Mouse (Mus musculus) embryonic fibroblast, embryonic 13.5 days (primary cell): Measurements from ENCODE around the gene Cd200r3. TPM values are rescaled to one million over a fixed set of nuclear protein-coding genes. Genes with fewer than 3 reads are reported as not detected.

ENCODE experiments used
- H3K27ac ChIP-seq: 2 replicates; pipeline ENCODE4 v1.5.1; 2012; ENCODE audit warnings: low read length, control low read depth, inconsistent platforms; ENCODE audit not compliant: insufficient read depth
- H3K4me1 ChIP-seq: 2 replicates; pipeline ENCODE4 v1.6.1; 2011; ENCODE audit warnings: low read length; ENCODE audit not compliant: control insufficient read depth, insufficient read depth
- H3K4me3 ChIP-seq: 2 replicates; pipeline ENCODE4 v1.5.1; 2011; ENCODE audit warnings: mild to moderate bottlenecking, control low read depth, low read length; ENCODE audit not compliant: insufficient read depth
- CTCF ChIP-seq: IDR thresholded peaks from 2 replicates; pipeline ENCODE4 v1.5.1; 2011; ENCODE audit warnings: mild to moderate bottlenecking, control low read depth, low read length, moderate library complexity, borderline replicate concordance; ENCODE audit not compliant: insufficient read depth
- POLR2A ChIP-seq: IDR thresholded peaks from 2 replicates; pipeline ENCODE4 v1.6.1; 2011; ENCODE audit warnings: low read depth, mild to moderate bottlenecking, control low read depth, low read length, moderate library complexity
- polyA plus RNA-seq: library from polyadenylated mRNA; stranded (reverse); fragments of >200 nt; gene quantifications from 2 replicates; pipeline ENCODE4 v1.2.4, GENCODE M21; 2011; ENCODE audit warnings: low read depth; ENCODE audit not compliant: missing spikeins, insufficient read length

Cd200r3 gene
- polyA plus RNA-seq, 1 experiment = not detected

DNA sequence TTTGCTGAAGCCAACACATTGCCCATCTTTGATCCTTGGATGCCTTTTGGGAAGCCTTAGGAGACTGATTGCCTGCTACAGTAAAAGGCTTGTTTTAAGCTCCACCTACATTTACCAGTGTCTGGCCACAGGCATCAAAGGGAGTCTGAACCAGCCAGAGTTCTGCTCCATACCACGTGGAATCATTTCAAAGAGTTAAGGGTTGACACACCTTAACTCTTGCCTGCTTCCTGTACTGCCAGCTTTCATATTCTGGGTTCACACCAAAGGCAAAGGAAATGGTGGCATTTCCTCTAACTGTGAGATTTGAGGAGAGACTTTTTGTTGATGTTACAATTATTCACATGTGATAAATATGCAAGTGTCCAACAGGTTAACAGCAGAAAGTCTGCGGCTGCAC is 63.5 kb downstream of the Cd200r3 start:
- TF ChIP-seq POLR2A (no peak), CTCF (no peak)
- no peaks in the 10 kb centered on the region for H3K4me1 ChIP-seq
- no peak overlapping the region for H3K27ac ChIP-seq
- H3K4me3 ChIP-seq = no peak overlapping the region

DNA sequence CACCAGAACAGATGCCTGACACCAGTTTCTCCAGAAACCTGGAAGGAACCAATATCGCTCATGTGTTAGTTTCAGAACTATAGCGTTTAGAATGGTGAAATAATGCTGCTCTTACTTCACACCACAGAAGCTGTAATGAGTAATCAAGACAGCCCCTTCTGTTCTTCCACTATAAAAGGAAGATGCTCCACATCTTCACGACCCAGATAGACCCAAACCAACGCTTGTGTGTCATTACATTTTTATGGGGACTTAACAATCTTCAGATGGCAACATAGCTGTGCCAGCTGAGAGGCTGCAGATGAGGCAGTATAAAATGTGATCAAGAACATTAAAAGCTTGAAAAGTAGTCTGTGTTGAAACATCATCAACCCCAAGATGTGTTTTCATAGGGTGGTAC is 64.3 kb downstream of the Cd200r3 start:
- no peaks in the 10 kb centered on the region for H3K4me1 ChIP-seq
- no peak for TF ChIP-seq CTCF
- TF ChIP-seq POLR2A = no peak
- no peak overlapping the region for H3K27ac ChIP-seq
- no peak overlapping the region for H3K4me3 ChIP-seq

DNA sequence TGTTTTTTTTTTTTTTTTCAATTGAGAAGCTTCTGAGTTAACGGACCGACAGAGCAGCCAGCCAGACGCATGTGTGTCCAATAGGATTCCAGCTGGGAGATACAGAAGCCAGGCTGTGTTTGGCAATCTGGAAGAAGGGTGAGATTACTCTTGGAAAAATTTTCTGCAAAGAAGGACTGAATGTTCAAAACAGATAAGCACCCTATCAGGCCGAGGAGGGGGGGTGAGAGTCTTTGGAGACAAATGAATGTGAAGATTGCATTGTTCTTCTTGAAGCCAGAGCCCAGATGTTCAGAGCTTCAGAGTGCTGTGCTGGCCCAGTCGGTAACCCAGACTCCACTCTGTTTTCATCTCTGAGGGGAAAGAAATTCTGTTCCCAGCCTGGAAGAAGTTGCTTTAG is 66.2 kb downstream of the Cd200r3 start:
- Histone ChIP-seq H3K4me1 (no peaks in the 10 kb centered on the region), H3K4me3 (no peak overlapping the region), H3K27ac (no peak overlapping the region)
- no peak for TF ChIP-seq POLR2A
- TF ChIP-seq CTCF = no peak

DNA sequence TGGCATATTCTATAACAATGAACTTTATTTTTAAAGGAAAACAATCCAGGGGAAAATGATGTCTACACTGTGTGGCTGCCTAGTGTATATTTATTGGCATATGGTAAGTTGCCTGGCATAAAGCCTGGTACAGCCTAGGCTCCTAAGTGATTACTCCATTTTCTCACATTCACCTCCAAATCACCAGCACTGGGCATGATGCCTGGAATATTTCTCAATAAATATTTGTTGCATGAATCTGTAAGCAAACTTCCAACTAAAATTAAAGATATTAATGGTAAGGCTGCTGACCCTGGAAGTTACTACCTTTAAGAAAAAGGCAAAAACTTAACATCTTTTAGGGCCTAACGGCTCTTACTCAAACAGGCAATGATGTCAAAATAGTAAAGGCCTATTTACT is 72.1 kb downstream of the Cd200r3 start:
- TF ChIP-seq CTCF (no peak), POLR2A (no peak)
- Histone ChIP-seq H3K27ac (no peak overlapping the region), H3K4me1 (0 out of 2 replicates have a peak, but pooled peaks cover 2% of the 10 kb centered on the region)

DNA sequence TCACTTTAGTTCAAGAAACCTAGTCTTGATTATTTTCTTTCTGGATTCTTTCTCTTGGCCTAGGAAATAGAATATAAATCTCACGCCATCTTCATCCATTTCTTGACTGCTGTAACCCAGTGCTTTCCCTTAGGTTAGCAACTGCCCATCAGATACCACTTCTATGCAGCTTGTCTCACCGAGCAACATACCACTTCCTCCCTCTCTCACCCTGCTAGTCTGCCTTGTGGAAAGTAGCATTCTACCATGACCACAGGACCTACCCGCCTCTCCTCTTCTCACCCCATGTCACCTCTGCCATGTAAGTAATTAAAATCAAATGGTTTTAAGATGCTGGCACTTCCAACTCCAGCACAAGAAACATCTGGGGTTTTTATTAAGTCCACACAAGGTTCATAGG is 73.0 kb downstream of the Cd200r3 start:
- Histone ChIP-seq H3K4me1 (0 out of 2 replicates have a peak, but pooled peaks cover 2% of the 10 kb centered on the region), H3K4me3 (no peak overlapping the region), H3K27ac (no peak overlapping the region)
- no peak for TF ChIP-seq POLR2A
- TF ChIP-seq CTCF = no peak

More for the DNA sequence above, 72.1 kb downstream of the Cd200r3 start:
- no peak overlapping the region for H3K4me3 ChIP-seq

DNA sequence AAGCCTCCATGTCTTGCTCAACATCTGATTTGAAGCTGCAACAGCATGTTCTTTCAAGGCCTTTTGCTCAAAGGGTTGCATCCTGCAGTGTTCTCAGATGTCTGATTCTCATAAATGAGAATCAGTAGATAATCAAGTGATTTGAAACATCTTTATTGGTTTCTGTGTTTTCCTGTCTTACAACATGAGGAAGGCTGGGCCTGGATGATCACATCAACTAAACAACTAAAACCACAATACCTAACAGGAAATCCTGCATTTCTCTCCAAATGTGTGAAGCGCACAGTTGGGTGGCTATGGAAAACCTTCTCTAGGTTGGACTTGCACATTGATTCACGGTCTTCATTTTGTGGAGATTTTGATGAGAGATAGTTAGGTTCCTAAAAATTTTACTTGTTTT is 75.4 kb downstream of the Cd200r3 start:
- no peak overlapping the region for H3K27ac ChIP-seq
- TF ChIP-seq POLR2A (no peak), CTCF (no peak)
- no peak overlapping the region for H3K4me3 ChIP-seq
- H3K4me1 ChIP-seq = 0 out of 2 replicates have a peak, but pooled peaks cover 2% of the 10 kb centered on the region

DNA sequence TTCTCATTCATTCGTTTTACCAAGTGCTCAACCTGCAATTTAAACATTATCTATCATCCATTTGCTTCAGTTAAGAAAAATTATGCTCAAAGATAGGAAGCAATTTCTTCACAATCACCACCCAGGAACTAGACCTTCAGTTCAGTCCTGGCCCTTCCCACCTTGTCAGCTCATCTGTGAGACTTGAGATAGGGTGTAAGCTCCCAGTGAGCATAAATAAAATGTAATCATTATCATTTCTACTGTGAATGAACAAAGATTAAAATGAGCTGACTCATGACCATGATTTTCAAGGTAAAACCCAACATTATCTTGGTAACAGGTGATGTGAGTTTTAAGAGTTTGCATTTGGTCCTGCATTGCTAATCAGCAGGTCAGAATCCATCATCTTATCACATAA is 76.6 kb downstream of the Cd200r3 start:
- H3K4me3 ChIP-seq = no peak overlapping the region
- TF ChIP-seq CTCF (no peak), POLR2A (no peak)
- no peak overlapping the region for H3K27ac ChIP-seq
- H3K4me1 ChIP-seq = 0 out of 2 replicates have a peak, but pooled peaks cover 2% of the 10 kb centered on the region

DNA sequence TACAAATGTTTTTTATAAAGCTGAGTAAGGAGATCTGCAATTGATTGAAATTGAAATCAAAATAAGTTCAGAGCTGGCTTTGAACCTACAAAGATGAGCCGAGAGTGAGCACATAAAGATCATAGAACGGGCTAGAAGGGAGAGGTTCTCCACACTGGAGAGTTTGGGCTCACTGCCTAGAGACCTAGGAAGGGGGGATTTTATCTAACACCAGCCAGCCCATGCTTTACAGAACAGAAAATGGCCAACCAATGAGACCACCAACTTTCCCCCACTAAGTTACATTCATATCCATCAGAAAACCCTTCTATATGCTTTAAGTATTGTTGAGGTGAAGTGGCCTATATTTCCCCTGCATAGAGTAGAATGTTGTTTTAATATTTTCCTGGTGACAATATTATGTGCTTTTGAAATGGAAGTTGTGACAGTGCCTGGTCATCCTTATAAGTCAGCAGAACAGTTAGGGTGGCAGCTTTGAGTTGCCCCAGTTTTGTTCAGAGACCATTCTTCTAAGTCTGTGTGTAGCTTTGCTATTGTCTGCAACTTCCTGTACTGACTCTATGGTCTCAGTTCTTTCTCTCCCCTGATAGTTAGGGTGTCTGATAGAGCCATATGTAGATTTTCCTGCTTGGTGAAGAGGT is 77.3 kb downstream of the Cd200r3 start:
- no peak for TF ChIP-seq POLR2A
- TF ChIP-seq CTCF = no peak
- H3K27ac ChIP-seq = no peak overlapping the region
- H3K4me1 ChIP-seq = 0 out of 2 replicates have a peak, but pooled peaks cover 2% of the 10 kb centered on the region
- no peak overlapping the region for H3K4me3 ChIP-seq

DNA sequence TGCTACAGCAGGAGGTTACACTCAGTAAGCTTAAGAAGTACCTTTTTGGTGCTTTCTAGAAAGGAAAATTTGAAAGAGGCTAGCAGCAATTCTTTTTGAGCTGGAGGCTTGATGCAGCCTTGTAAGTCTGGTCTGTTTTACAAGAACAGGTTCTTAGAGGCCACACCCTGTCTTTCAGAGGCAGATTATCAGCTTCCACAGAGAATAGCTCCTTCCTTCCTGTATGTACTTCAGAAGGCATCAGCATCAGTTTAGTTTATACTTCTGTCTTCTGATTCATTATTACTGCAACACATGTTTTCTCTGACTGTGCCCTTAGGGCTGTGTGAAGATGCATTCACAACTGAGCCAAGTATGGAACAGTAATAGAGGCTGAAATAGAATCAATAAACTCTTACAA is 78.0 kb downstream of the Cd200r3 start:
- no peak for TF ChIP-seq POLR2A
- TF ChIP-seq CTCF = no peak
- Histone ChIP-seq H3K4me1 (0 out of 2 replicates have a peak, but pooled peaks cover 2% of the 10 kb centered on the region), H3K27ac (no peak overlapping the region), H3K4me3 (no peak overlapping the region)

DNA sequence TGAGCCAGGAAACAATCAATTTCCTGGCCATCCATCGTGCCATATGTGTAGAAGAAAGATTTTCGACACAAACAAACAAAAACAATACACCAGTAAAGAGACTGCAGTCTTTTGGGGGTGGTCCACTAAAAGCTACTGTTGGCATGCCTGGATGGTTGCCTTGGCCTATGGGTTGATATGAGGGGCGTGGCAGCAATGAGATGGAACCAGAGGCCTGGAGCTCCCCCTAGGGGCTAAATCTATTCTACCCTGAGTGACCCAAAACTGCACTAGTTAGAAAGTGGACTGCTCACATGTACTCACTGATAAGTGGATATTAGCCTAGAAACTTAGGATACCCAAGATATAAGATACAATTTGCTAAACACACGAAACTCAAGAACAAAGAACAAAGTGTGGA is 80.4 kb downstream of the Cd200r3 start:
- TF ChIP-seq CTCF (0 out of 2 replicates have a peak, but pooled peaks have one; percentile 7), POLR2A (no peak)

More for the DNA sequence above, 80.4 kb downstream of the Cd200r3 start:
- no peaks in the 10 kb centered on the region for H3K4me1 ChIP-seq
- H3K4me3 ChIP-seq = no peak overlapping the region
- no peak overlapping the region for H3K27ac ChIP-seq
